Mouse (Mus musculus): ENCODE results near the gene Gm8232. TPM values are rescaled to one million over a fixed set of nuclear protein-coding genes. Genes with fewer than 3 reads are reported as not detected.
"Not testable (repeated sequence)": the region's sequence is repeated elsewhere in the genome, so short reads cannot be mapped to it uniquely, and the experiment has no call there.

Gm8232 gene
- polyA plus RNA-seq (2014; fragmentation: Nextera tagmentation; extraction: Ambion mirVana) = not detected in 2 replicates

GRCm38 (mm10) chr14:44433335-44433734, at the start of gene Gm8232:
Gene Gm8232, plus strand, starts transcription at chr14:44433635.
- 89% methylated on average over 2 of the region's 3 CpGs for WGBS
- ATAC-seq (replicated peaks; ENCODE audit: low FRiP score); H3K27ac ChIP-seq (ENCODE audit: low read depth, low read length): not testable (repeated sequence)

GRCm38 (mm10) chr14:44384233-44384632, 49.2 kb upstream of the Gm8232 start:
- not testable (repeated sequence) for ATAC-seq (replicated peaks; ENCODE audit: low FRiP score); DNase-seq (ENCODE audit: low spot score); H3K9me3 ChIP-seq (ENCODE audit: control insufficient read depth, low read length); H3K4me3 ChIP-seq (ENCODE audit: low read depth, low read length); H3K4me2 ChIP-seq (ENCODE audit: low read depth, low read length, severe bottlenecking); H3K36me3 ChIP-seq (ENCODE audit: control insufficient read depth, insufficient read depth, low read length); H3K9ac ChIP-seq (ENCODE audit: low read length); H3K4me1 ChIP-seq (replicated peaks; ENCODE audit: control insufficient read depth, insufficient read depth, low read length); H3K27me3 ChIP-seq (ENCODE audit: control insufficient read depth, insufficient read depth, low read length); H3K27ac ChIP-seq (ENCODE audit: low read depth, low read length)
- 82% methylated on average over 3 of the region's 4 CpGs for WGBS

More at GRCm38 (mm10) chr14:44433335-44433734, at the start of gene Gm8232:
- not testable (repeated sequence) for H3K9ac ChIP-seq (ENCODE audit: low read length); H3K36me3 ChIP-seq (ENCODE audit: control insufficient read depth, insufficient read depth, low read length); H3K4me3 ChIP-seq (ENCODE audit: low read depth, low read length); H3K4me2 ChIP-seq (ENCODE audit: low read depth, low read length, severe bottlenecking); H3K27me3 ChIP-seq (ENCODE audit: control insufficient read depth, insufficient read depth, low read length); H3K4me1 ChIP-seq (replicated peaks; ENCODE audit: control insufficient read depth, insufficient read depth, low read length); H3K9me3 ChIP-seq (ENCODE audit: control insufficient read depth, low read length); DNase-seq (ENCODE audit: low spot score)

GRCm38 (mm10) chr14:44410588-44410987, 22.8 kb upstream of the Gm8232 start, which contains the start of gene Gm3371:
Gene Gm3371, minus strand, starts transcription at chr14:44410688.
- H3K27me3 ChIP-seq (ENCODE audit: control insufficient read depth, insufficient read depth, low read length); H3K9ac ChIP-seq (ENCODE audit: low read length); H3K4me2 ChIP-seq (ENCODE audit: low read depth, low read length, severe bottlenecking); H3K36me3 ChIP-seq (ENCODE audit: control insufficient read depth, insufficient read depth, low read length); DNase-seq (ENCODE audit: low spot score); H3K4me3 ChIP-seq (ENCODE audit: low read depth, low read length); H3K9me3 ChIP-seq (ENCODE audit: control insufficient read depth, low read length); ATAC-seq (replicated peaks; ENCODE audit: low FRiP score); H3K27ac ChIP-seq (ENCODE audit: low read depth, low read length); H3K4me1 ChIP-seq (replicated peaks; ENCODE audit: control insufficient read depth, insufficient read depth, low read length): not testable (repeated sequence)
- no CpG with 5 or more reads among the region's 2 CpGs for WGBS

Other genes starting within 250 kb of the Gm8232 start
- not detected in 2 replicates for gene Gm8212, start 236.0 kb upstream of the Gm8232 start, polyA plus RNA-seq (2014; fragmentation: Nextera tagmentation; extraction: Ambion mirVana)
- not detected in 2 replicates for gene 4930503E14Rik, start 220.4 kb upstream of the Gm8232 start, polyA plus RNA-seq (2014; fragmentation: Nextera tagmentation; extraction: Ambion mirVana)
- gene Gm8220, start 148.1 kb upstream of the Gm8232 start, polyA plus RNA-seq (2014; fragmentation: Nextera tagmentation; extraction: Ambion mirVana) = not detected in 2 replicates
- not detected in 2 replicates for gene Gm5930, start 95.1 kb upstream of the Gm8232 start, polyA plus RNA-seq (2014; fragmentation: Nextera tagmentation; extraction: Ambion mirVana)
- gene Gm8229, start 68.3 kb upstream of the Gm8232 start, polyA plus RNA-seq (2014; fragmentation: Nextera tagmentation; extraction: Ambion mirVana) = not detected in 2 replicates
- not detected in 2 replicates for gene Gm3371, start 22.9 kb upstream of the Gm8232 start, polyA plus RNA-seq (2014; fragmentation: Nextera tagmentation; extraction: Ambion mirVana)
- not detected in 2 replicates for gene BC061237, start 58.8 kb downstream of the Gm8232 start, polyA plus RNA-seq (2014; fragmentation: Nextera tagmentation; extraction: Ambion mirVana)
- not detected in 2 replicates for gene Gm17093, start 84.6 kb downstream of the Gm8232 start, polyA plus RNA-seq (2014; fragmentation: Nextera tagmentation; extraction: Ambion mirVana)
- not detected in 2 replicates for gene Gm8247, start 149.5 kb downstream of the Gm8232 start, polyA plus RNA-seq (2014; fragmentation: Nextera tagmentation; extraction: Ambion mirVana)
- gene Gm5624, start 194.3 kb downstream of the Gm8232 start, polyA plus RNA-seq (2014; fragmentation: Nextera tagmentation; extraction: Ambion mirVana) = not detected in 2 replicates